Mouse (Mus musculus) R1 (cell line): ENCODE measurements around the gene Mup13.
"Not testable (repeated sequence)": the region's sequence is repeated elsewhere in the genome, so short reads cannot be mapped to it uniquely, and the experiment has no call there.

Experiments used
- DNase-seq: peaks from one replicate; pipeline ENCODE4 v3.0.0-alpha.2; 2018; ENCODE audit warnings: low read depth, low spot score

Gene Mup13

GRCm38 (mm10) chr4:61228186-61228585, at the start of gene Mup13:
TSS of gene Mup13 (minus strand) at chr4:61228286.
- DNase-seq = not testable (repeated sequence)
